ENCODE assay signal across 8 mouse cellular contexts in genomic region chr2:48816141-48817028, GRCm38 (mm10). TPM values are rescaled to one million over a fixed set of nuclear protein-coding genes. Genes with fewer than 3 reads are reported as not detected.
DNase-seq lines count a peak whose midpoint lies in the region; ATAC-seq lines count a peak whose summit lies in the region.

No protein-coding gene starts in this region.

- ATAC-seq in kidney, embryonic 14.5 days (ENCODE audit: low FRiP score, low TSS enrichment) = no peak
- ATAC-seq in embryonic facial prominence, embryonic 13.5 days (ENCODE audit: insufficient number of reproducible peaks, insufficient read depth, low FRiP score, low TSS enrichment, low read depth) = no peak
- no peak for ATAC-seq in intestine, embryonic 15.5 days
- ATAC-seq in monocyte, adult 5-6 weeks (replicated peaks; ENCODE audit: insufficient number of reproducible peaks, low FRiP score, low TSS enrichment, poor library complexity, severe bottlenecking) = peak; percentile 45; the same call in 1 of the 2 replicates

- peak overlapping the region; percentile 75; the same call in 1 of the 2 replicates for H3K9ac ChIP-seq in kidney, embryonic 14.5 days (ENCODE audit: low read depth, low read length)
- peak overlapping the region; percentile 95 for H3K9ac ChIP-seq in embryonic facial prominence, embryonic 13.5 days
- peak overlapping the region; percentile 88; the same call in 1 of the 2 replicates for H3K9ac ChIP-seq in intestine, embryonic 15.5 days

- no peak for DNase-seq in kidney, postnatal 4 days
- no peak for DNase-seq in thymus, postnatal 4 days
- no peak for DNase-seq in urinary bladder, postnatal 4 days (ENCODE audit: low spot score in 2 of 2)
- no peak for DNase-seq in layer of hippocampus, adult 11-12 months (ENCODE audit: low spot score)

- no peaks in the 10 kb centered on the region for H3K36me3 ChIP-seq in kidney, embryonic 14.5 days (ENCODE audit: control insufficient read depth, insufficient read depth, low read length)
- H3K36me3 ChIP-seq in embryonic facial prominence, embryonic 13.5 days = no peaks in the 10 kb centered on the region
- no peaks in the 10 kb centered on the region for H3K36me3 ChIP-seq in intestine, embryonic 15.5 days

- peak overlapping the region; percentile 61 for H3K4me2 ChIP-seq in kidney, embryonic 14.5 days (replicated peaks; ENCODE audit: low read depth, low read length)
- peak overlapping the region; percentile 74 for H3K4me2 ChIP-seq in embryonic facial prominence, embryonic 13.5 days
- peak overlapping the region; percentile 60 for H3K4me2 ChIP-seq in intestine, embryonic 15.5 days (replicated peaks)

- no peaks in the 10 kb centered on the region; the same call in 1 of the 2 replicates for H3K4me1 ChIP-seq in kidney, embryonic 14.5 days (ENCODE audit: control insufficient read depth, insufficient read depth, low read length)
- H3K4me1 ChIP-seq in embryonic facial prominence, embryonic 13.5 days = peaks cover 12% of the 10 kb centered on the region
- 0 out of 2 replicates have a peak, but pooled peaks cover 9% of the 10 kb centered on the region for H3K4me1 ChIP-seq in intestine, embryonic 15.5 days (replicated peaks)

- H3K27me3 ChIP-seq in kidney, embryonic 14.5 days (ENCODE audit: control insufficient read depth, insufficient read depth, low read length) = no peaks in the 10 kb centered on the region
- H3K27me3 ChIP-seq in embryonic facial prominence, embryonic 13.5 days = no peaks in the 10 kb centered on the region
- H3K27me3 ChIP-seq in intestine, embryonic 15.5 days (replicated peaks) = no peaks in the 10 kb centered on the region

- H3K9me3 ChIP-seq in kidney, embryonic 14.5 days (ENCODE audit: control insufficient read depth, low read length) = no peaks in the 10 kb centered on the region
- no peaks in the 10 kb centered on the region for H3K9me3 ChIP-seq in embryonic facial prominence, embryonic 13.5 days
- H3K9me3 ChIP-seq in intestine, embryonic 15.5 days = no peaks in the 10 kb centered on the region

- H3K4me3 ChIP-seq in kidney, embryonic 14.5 days (ENCODE audit: low read length) = peak overlapping the region; percentile 56
- peak overlapping the region; percentile 84 for H3K4me3 ChIP-seq in embryonic facial prominence, embryonic 13.5 days
- peak overlapping the region; percentile 89 for H3K4me3 ChIP-seq in intestine, embryonic 15.5 days (replicated peaks)

- WGBS in kidney, embryonic 14.5 days = 21% methylated on average over 9 of the region's 9 CpGs
- 15% methylated on average over 9 of the region's 9 CpGs for WGBS in embryonic facial prominence, embryonic 13.5 days
- 14% methylated on average over 9 of the region's 9 CpGs for whole genome bisulfite sequencing in intestine, embryonic 15.5 days

- no peak overlapping the region for H3K27ac ChIP-seq in kidney, embryonic 14.5 days (ENCODE audit: low read depth, low read length)
- H3K27ac ChIP-seq in embryonic facial prominence, embryonic 13.5 days = no peak overlapping the region
- no peak overlapping the region for H3K27ac ChIP-seq in intestine, embryonic 15.5 days

RNA-seq across cellular contexts. Expression of gene Acvr2a, which starts 2.5 kb away (rescaled TPM):
- polyA plus RNA-seq in kidney, embryonic 14.5 days (2014; fragmentation: Nextera tagmentation; extraction: Ambion mirVana) = 10.8 and 18.5 TPM in 2 replicates
- polyA plus RNA-seq in embryonic facial prominence, embryonic 13.5 days (2015; fragmentation: Nextera tagmentation; extraction: Ambion mirVana) = 15.0 and 16.3 TPM in 2 replicates
- polyA plus RNA-seq in intestine, embryonic 15.5 days (2015; fragmentation: Nextera tagmentation; extraction: Ambion mirVana) = 13.7 and 16.6 TPM in 2 replicates
- 7.4 to 8.9 TPM (median 8.6 TPM) in 3 replicates for total RNA-seq in monocyte, adult 5-6 weeks (2017)
